Mouse (Mus musculus): ENCODE measurements around the gene Kcna6. TPM values are rescaled to one million over a fixed set of nuclear protein-coding genes. Genes with fewer than 3 reads are reported as not detected.

Gene Kcna6
- polyA plus RNA-seq (2012; ENCODE audit: insufficient read depth, insufficient read length, missing spikeins): not detected in 2 replicates

- Histone ChIP-seq H3K4me3 (ENCODE audit: insufficient read depth, low read length) (no peak within 1 kb of the TSS), H3K4me1 (ENCODE audit: control insufficient read depth, insufficient read depth, low read length) (no peaks in the 10 kb centered on the region), H3K27ac (ENCODE audit: insufficient read depth, low read depth, low read length) (no peak within 1 kb of the TSS)
- TF ChIP-seq POLR2A (IDR thresholded peaks at IDR 0.05; ENCODE audit: borderline replicate concordance, low read depth, low read length): no peak
- TF ChIP-seq CTCF (IDR thresholded peaks at IDR 0.05; ENCODE audit: low read depth, low read length): no peak
Observed at GRCm38 (mm10) chr6:126740211-126741142, at the start of gene Kcna6. Gene Kcna6, minus strand, starts transcription at chr6:126740674.

GRCm38 (mm10) chr6:126788863-126789262, 48.4 kb upstream of the Kcna6 start:
- TF ChIP-seq POLR2A (IDR thresholded peaks at IDR 0.05; ENCODE audit: borderline replicate concordance, low read depth, low read length): no peak
- TF ChIP-seq CTCF (IDR thresholded peaks at IDR 0.05; ENCODE audit: low read depth, low read length): no peak
- Histone ChIP-seq H3K4me3 (ENCODE audit: insufficient read depth, low read length) (no peak overlapping the region), H3K4me1 (ENCODE audit: control insufficient read depth, insufficient read depth, low read length) (no peaks in the 10 kb centered on the region), H3K27ac (ENCODE audit: insufficient read depth, low read depth, low read length) (no peak overlapping the region)

DNA sequence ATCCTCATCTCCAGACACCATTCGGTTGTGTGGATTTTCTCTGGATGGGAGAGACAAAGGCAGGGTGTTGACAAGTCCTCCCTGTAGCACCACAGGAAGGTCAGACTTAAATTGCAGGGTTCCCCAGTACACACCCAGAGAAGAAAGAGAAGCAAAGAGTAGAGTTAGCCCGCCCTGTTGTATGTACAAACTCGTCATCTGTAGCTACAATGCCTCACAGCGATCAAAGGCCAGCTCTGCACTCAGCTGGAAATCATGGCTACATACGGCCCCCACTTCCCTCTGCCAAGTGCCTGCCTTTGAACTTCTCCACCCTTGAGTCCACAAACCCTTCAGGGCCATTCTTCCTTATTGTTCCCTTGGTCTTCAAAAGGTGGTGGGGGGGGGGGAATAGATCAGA, 43.7 kb upstream of the Kcna6 start:
- Histone ChIP-seq H3K4me1 (ENCODE audit: control insufficient read depth, insufficient read depth, low read length) (no peaks in the 10 kb centered on the region), H3K4me3 (ENCODE audit: insufficient read depth, low read length) (no peak overlapping the region), H3K27ac (ENCODE audit: insufficient read depth, low read depth, low read length) (no peak overlapping the region)
- no peak for TF ChIP-seq CTCF (IDR thresholded peaks at IDR 0.05; ENCODE audit: low read depth, low read length)
- no peak for TF ChIP-seq POLR2A (IDR thresholded peaks at IDR 0.05; ENCODE audit: borderline replicate concordance, low read depth, low read length)

DNA sequence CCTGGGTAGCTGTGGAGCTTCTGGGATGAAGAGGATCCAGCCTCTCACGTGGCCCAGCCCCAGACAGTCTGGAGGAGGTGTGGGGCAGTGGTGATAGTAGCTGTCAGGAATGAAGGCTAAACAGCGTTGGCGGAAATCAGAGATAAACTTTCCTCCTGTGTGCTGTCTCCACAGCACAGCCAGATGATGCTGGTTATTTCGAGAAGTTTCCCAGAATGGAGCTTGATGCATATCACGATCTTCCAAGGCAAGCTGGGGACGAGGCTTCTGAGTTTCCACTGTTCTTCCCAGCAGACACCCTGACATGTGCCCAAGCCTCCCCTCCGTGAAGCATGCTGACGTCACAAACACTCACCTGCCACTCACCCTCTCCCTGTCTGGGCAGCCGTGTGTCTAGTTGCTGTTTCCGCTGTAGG, 43.2 kb upstream of the Kcna6 start:
- no peak for TF ChIP-seq POLR2A (IDR thresholded peaks at IDR 0.05; ENCODE audit: borderline replicate concordance, low read depth, low read length)
- Histone ChIP-seq H3K27ac (ENCODE audit: insufficient read depth, low read depth, low read length) (no peak overlapping the region), H3K4me3 (ENCODE audit: insufficient read depth, low read length) (no peak overlapping the region), H3K4me1 (ENCODE audit: control insufficient read depth, insufficient read depth, low read length) (no peaks in the 10 kb centered on the region)

DNA sequence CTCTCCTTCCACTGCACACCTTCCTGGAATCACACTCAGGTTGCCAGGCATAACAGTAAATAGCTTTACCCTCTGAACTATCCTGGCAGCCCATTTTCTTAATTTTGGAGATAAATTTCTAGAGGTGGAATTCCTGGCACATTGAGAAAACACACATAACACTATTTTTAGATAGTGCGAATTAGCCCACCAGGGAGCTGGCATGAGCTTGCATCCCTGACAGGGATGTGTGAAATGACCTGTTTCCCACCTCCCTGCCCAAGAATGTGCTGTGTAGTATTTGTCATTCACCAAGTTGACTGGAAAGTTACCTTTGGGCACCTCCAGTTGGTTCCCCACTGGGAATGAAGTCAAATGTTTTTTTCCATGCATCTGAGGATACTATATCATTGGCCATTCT, 42.6 kb upstream of the Kcna6 start:
- no peak overlapping the region for H3K27ac ChIP-seq (ENCODE audit: insufficient read depth, low read depth, low read length)
- no peak overlapping the region for H3K4me3 ChIP-seq (ENCODE audit: insufficient read depth, low read length)
- no peaks in the 10 kb centered on the region for H3K4me1 ChIP-seq (ENCODE audit: control insufficient read depth, insufficient read depth, low read length)
- no peak for TF ChIP-seq CTCF (IDR thresholded peaks at IDR 0.05; ENCODE audit: low read depth, low read length)

DNA sequence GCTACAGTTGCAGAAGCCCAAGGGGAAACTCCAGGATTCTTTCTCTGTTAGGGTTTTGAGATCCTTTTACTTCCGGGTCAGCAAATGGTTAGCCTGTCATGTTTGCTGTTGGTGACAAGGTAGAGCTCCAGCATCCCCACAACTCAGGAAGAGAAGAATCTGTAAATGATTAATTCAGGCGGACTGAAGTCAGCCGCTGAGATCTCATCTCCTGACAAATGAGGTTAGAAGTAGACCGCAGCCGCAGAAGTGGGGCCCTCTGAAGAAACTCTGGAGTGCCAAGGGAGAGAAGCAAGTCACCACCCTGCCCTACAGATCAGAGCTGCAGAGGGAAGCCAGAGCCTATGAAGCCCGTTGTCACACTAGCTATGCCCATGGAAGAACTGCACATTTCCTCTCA, 37.4 kb upstream of the Kcna6 start:
- H3K4me3 ChIP-seq (ENCODE audit: insufficient read depth, low read length): no peak overlapping the region
- TF ChIP-seq CTCF (IDR thresholded peaks at IDR 0.05; ENCODE audit: low read depth, low read length): no peak
- no peak for TF ChIP-seq POLR2A (IDR thresholded peaks at IDR 0.05; ENCODE audit: borderline replicate concordance, low read depth, low read length)
- no peak overlapping the region for H3K27ac ChIP-seq (ENCODE audit: insufficient read depth, low read depth, low read length)
- no peaks in the 10 kb centered on the region for H3K4me1 ChIP-seq (ENCODE audit: control insufficient read depth, insufficient read depth, low read length)

DNA sequence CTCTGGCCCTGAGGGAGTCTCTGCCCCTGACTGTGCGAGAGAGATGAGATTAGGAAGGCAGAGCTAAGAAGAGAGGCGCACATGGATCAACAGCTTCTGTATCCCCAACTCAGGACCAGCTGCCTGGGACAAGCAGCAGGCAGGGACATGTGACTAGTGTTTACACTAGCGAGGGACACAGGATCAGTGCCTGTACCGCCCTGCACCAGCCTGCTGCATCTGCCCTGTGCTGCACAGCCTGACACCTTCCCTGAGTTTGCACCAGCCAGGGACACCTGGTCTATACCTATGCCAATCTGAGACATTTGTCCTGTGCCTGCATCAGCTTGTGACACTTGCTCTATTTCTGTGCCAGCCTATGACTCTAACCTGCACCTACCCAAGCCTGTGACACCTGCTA, 33.4 kb upstream of the Kcna6 start:
- no peak overlapping the region for H3K4me3 ChIP-seq (ENCODE audit: insufficient read depth, low read length)
- TF ChIP-seq CTCF (IDR thresholded peaks at IDR 0.05; ENCODE audit: low read depth, low read length): no peak
- TF ChIP-seq POLR2A (IDR thresholded peaks at IDR 0.05; ENCODE audit: borderline replicate concordance, low read depth, low read length): no peak
- no peaks in the 10 kb centered on the region for H3K4me1 ChIP-seq (ENCODE audit: control insufficient read depth, insufficient read depth, low read length)
- no peak overlapping the region for H3K27ac ChIP-seq (ENCODE audit: insufficient read depth, low read depth, low read length)

DNA sequence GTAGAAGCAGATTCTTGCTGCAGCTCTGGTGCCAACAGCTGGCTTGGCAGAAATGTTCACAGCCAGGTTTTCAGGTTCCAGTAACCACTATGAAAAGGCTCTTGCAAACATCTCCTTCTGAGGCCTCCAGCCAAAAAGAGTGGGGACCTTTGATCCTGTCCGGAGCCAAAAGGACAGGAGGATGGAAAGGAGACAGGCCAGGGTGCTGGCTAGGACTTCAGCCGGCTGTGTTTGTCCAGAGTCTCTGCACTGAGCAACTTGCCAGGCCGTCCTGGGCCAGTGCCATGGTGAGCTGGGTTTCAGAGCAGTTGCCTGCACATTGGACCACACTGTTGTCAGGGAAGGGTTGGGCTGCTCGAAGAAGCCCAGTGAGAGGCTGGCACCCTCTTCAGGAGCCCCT, 31.9 kb upstream of the Kcna6 start:
- H3K27ac ChIP-seq (ENCODE audit: insufficient read depth, low read depth, low read length): no peak overlapping the region
- no peak for TF ChIP-seq POLR2A (IDR thresholded peaks at IDR 0.05; ENCODE audit: borderline replicate concordance, low read depth, low read length)
- no peak for TF ChIP-seq CTCF (IDR thresholded peaks at IDR 0.05; ENCODE audit: low read depth, low read length)
- H3K4me1 ChIP-seq (ENCODE audit: control insufficient read depth, insufficient read depth, low read length): no peaks in the 10 kb centered on the region
- H3K4me3 ChIP-seq (ENCODE audit: insufficient read depth, low read length): no peak overlapping the region

- no peak for TF ChIP-seq CTCF (IDR thresholded peaks at IDR 0.05; ENCODE audit: low read depth, low read length)
- no peak for TF ChIP-seq POLR2A (IDR thresholded peaks at IDR 0.05; ENCODE audit: borderline replicate concordance, low read depth, low read length)
- Histone ChIP-seq H3K4me3 (ENCODE audit: insufficient read depth, low read length) (no peak overlapping the region), H3K27ac (ENCODE audit: insufficient read depth, low read depth, low read length) (no peak overlapping the region), H3K4me1 (ENCODE audit: control insufficient read depth, insufficient read depth, low read length) (no peaks in the 10 kb centered on the region)
Observed at GRCm38 (mm10) chr6:126770146-126770731, 29.8 kb upstream of the Kcna6 start.

DNA sequence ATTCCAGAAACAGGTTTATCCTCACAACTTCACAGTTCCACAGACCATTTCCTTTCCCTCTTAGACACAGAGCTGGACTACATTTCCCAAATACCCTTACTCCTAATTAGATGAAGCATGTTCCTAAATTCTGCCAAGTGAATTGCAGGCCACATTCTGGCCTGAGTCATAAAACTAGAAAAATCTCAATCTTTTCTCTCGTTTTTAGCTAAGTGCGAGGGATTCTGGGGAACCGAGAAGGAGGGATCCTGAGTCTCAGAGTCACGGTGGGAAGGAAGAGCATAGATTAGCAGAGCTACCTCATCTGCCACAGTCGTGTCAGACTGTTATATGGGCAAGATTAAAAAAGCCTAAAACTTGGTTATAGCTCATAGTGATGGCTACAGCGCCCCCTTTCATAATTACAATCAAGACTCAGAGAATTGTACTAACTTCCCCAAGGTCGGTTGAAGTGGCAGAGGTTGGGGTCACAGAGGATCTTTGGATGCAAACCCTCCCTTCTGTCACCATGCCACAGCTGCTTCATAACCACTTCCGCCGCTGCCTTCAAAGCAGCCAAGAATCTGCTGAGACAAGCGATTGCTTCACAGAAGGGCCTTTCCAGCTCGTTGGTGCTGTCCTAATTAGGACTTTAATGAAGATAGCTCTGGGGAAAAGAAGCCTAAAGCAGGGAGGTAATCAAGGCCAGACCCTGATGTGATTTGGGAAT, 28.6 kb upstream of the Kcna6 start:
- TF ChIP-seq CTCF (IDR thresholded peaks at IDR 0.05; ENCODE audit: low read depth, low read length) (no peak), POLR2A (IDR thresholded peaks at IDR 0.05; ENCODE audit: borderline replicate concordance, low read depth, low read length) (no peak)
- Histone ChIP-seq H3K4me1 (ENCODE audit: control insufficient read depth, insufficient read depth, low read length) (no peaks in the 10 kb centered on the region), H3K27ac (ENCODE audit: insufficient read depth, low read depth, low read length) (no peak overlapping the region), H3K4me3 (ENCODE audit: insufficient read depth, low read length) (no peak overlapping the region)

Measured in bone marrow macrophage, adult 2 months (primary cell).